Mouse (Mus musculus): Measurements from ENCODE around the gene Lcn8.

The Lcn8 gene
- long read RNA-seq, experiment 1: 0 reads
- long read RNA-seq, experiment 2: 0 reads

- intact Hi-C loops (cut with DNase I): no loop called here
These were observed at the start of gene Lcn8 for GRCm38 (mm10) chr2:25652902-25653301. Gene Lcn8 (plus strand): TSS chr2:25653120.

- intact Hi-C loops (cut with DNase I): no loop called here
These were observed 44.9 kb upstream of the Lcn8 start, which contains the start of gene Rabl6 for GRCm38 (mm10) chr2:25607761-25608622. Gene Rabl6 (minus strand): TSS chr2:25608521.

GRCm38 (mm10) chr2:25608671-25609070 is 44.2 kb upstream of the Lcn8 start:
- intact Hi-C loops (cut with DNase I): no loop called here

GRCm38 (mm10) chr2:25616398-25616797 is 36.5 kb upstream of the Lcn8 start:
- intact Hi-C loops (cut with DNase I): no loop called here

GRCm38 (mm10) chr2:25617578-25617977 is 35.3 kb upstream of the Lcn8 start, which contains the start of gene Ccdc183:
Gene Ccdc183 (minus strand): TSS chr2:25617678.
- intact Hi-C loops (cut with DNase I): no loop called here

GRCm38 (mm10) chr2:25620386-25620785 is 32.5 kb upstream of the Lcn8 start:
- intact Hi-C loops (cut with DNase I): no loop called here

GRCm38 (mm10) chr2:25620852-25621228 is 32.1 kb upstream of the Lcn8 start:
- intact Hi-C loops (cut with DNase I): no loop called here

GRCm38 (mm10) chr2:25621229-25622200 is 31.4 kb upstream of the Lcn8 start, which contains the start of gene Tmem141:
Gene Tmem141 (minus strand): TSS chr2:25622005.
- intact Hi-C loops (cut with DNase I): no loop called here

GRCm38 (mm10) chr2:25625986-25626385 is 26.9 kb upstream of the Lcn8 start:
- intact Hi-C loops (cut with DNase I): no loop called here

- intact Hi-C loops (cut with DNase I): no loop called here
These were observed 25.1 kb upstream of the Lcn8 start, which contains the start of gene Fcna for GRCm38 (mm10) chr2:25627811-25628210. Gene Fcna (minus strand): TSS chr2:25628030.

- intact Hi-C loops (cut with DNase I): no loop called here
These were observed 24.2 kb upstream of the Lcn8 start for GRCm38 (mm10) chr2:25628738-25629137.

GRCm38 (mm10) chr2:25633616-25634015 is 19.3 kb upstream of the Lcn8 start:
- intact Hi-C loops (cut with DNase I): no loop called here

- intact Hi-C loops (cut with DNase I): no loop called here
These were observed 18.9 kb upstream of the Lcn8 start for GRCm38 (mm10) chr2:25634046-25634445.

GRCm38 (mm10) chr2:25639890-25640289 is 13.0 kb upstream of the Lcn8 start:
- intact Hi-C loops (cut with DNase I): no loop called here

- intact Hi-C loops (cut with DNase I): no loop called here
These were observed 1.6 kb downstream of the Lcn8 start for GRCm38 (mm10) chr2:25654502-25654901.

- intact Hi-C loops (cut with DNase I): no loop called here
These were observed 3.8 kb downstream of the Lcn8 start for GRCm38 (mm10) chr2:25656691-25657090.

- intact Hi-C loops (cut with DNase I): no loop called here
These were observed 4.3 kb downstream of the Lcn8 start for GRCm38 (mm10) chr2:25657246-25657645.

- intact Hi-C loops (cut with DNase I): no loop called here
These were observed 4.7 kb downstream of the Lcn8 start, which contains the start of gene Lcn5 for GRCm38 (mm10) chr2:25657652-25658051. Gene Lcn5 (plus strand): TSS chr2:25657952.

- intact Hi-C loops (cut with DNase I): no loop called here
These were observed 7.4 kb downstream of the Lcn8 start for GRCm38 (mm10) chr2:25660279-25660678.

GRCm38 (mm10) chr2:25661245-25661970 is 8.5 kb downstream of the Lcn8 start:
- intact Hi-C loops (cut with DNase I): no loop called here

- intact Hi-C loops (cut with DNase I): no loop called here
These were observed 10.6 kb downstream of the Lcn8 start for GRCm38 (mm10) chr2:25663511-25663910.
